Mouse (Mus musculus) embryonic fibroblast, embryonic 13.5 days (primary cell): ENCODE results near the gene Tnfrsf8.

Experiments
- CTCF ChIP-seq: IDR thresholded peaks from 2 replicates; pipeline ENCODE4 v1.5.1; 2011; ENCODE audit warnings: mild to moderate bottlenecking, control low read depth, low read length, moderate library complexity, borderline replicate concordance; ENCODE audit not compliant: insufficient read depth
- POLR2A ChIP-seq: IDR thresholded peaks from 2 replicates; pipeline ENCODE4 v1.6.1; 2011; ENCODE audit warnings: low read depth, mild to moderate bottlenecking, control low read depth, low read length, moderate library complexity

GRCm38 (mm10) chr4:145319274-145320226, 4.6 kb upstream of the Tnfrsf8 start:
- no peak for TF ChIP-seq CTCF
- TF ChIP-seq POLR2A, result no peak
